Mouse (Mus musculus) erythroblast, embryonic 14.5 days (primary cell): ENCODE measurements around the gene Hadha. TPM values are rescaled to one million over a fixed set of nuclear protein-coding genes. Genes with fewer than 3 reads are reported as not detected.

ENCODE experiments used
- H3K27me3 ChIP-seq: 2 replicates; pipeline ENCODE4 v1.6.1; 2012; ENCODE audit warnings: inconsistent platforms; ENCODE audit not compliant: control insufficient read depth
- H3K36me3 ChIP-seq: 2 replicates; pipeline ENCODE4 v1.6.1; 2012; ENCODE audit warnings: mild to moderate bottlenecking, inconsistent platforms; ENCODE audit not compliant: control insufficient read depth
- H3K4me1 ChIP-seq: 2 replicates; pipeline ENCODE4 v1.6.1; 2012; ENCODE audit warnings: inconsistent platforms; ENCODE audit not compliant: control insufficient read depth
- H3K4me3 ChIP-seq: replicated peaks from 2 replicates; pipeline ENCODE3; 2012; ENCODE audit warnings: moderate library complexity, mild to moderate bottlenecking, inconsistent platforms
- H3K9me3 ChIP-seq: 2 replicates; pipeline ENCODE4 v1.6.1; 2012; ENCODE audit warnings: low read length, inconsistent platforms, mixed read lengths; ENCODE audit not compliant: control insufficient read depth
- GATA1 ChIP-seq: IDR thresholded peaks from 2 replicates; pipeline ENCODE4 v1.6.1; 2012; ENCODE audit warnings: low read length, inconsistent platforms, mixed read lengths
- TAL1 ChIP-seq: IDR thresholded peaks from 3 replicates; pipeline ENCODE4 v1.6.1; 2012; ENCODE audit warnings: low read length, inconsistent platforms, mixed read lengths
- polyA plus RNA-seq: library from polyadenylated mRNA; stranded (reverse); fragments of >175 nt; gene quantifications from 2 replicates; pipeline ENCODE4 v1.2.3, GENCODE M21; 2012

Hadha gene
- polyA plus RNA-seq, 1 experiment = 3.3 TPM

- H3K36me3 ChIP-seq = peaks cover 18% of the 10 kb centered on the region
- H3K4me3 ChIP-seq = peak overlapping the region; percentile 100
- H3K27me3 ChIP-seq = no peaks in the 10 kb centered on the region
- TF ChIP-seq TAL1 = no peak
- TF ChIP-seq GATA1 = no peak
- H3K9me3 ChIP-seq = no peaks in the 10 kb centered on the region
- H3K4me1 ChIP-seq = peaks cover 32% of the 10 kb centered on the region
Observed at GRCm38 (mm10) chr5:30155821-30156629, 1.1 kb upstream of the Hadha start.

GRCm38 (mm10) chr5:30155395-30155792, 432 bp upstream of the Hadha start:
- Histone ChIP-seq H3K9me3 (no peaks in the 10 kb centered on the region), H3K4me1 (peaks cover 30% of the 10 kb centered on the region), H3K4me3 (peak overlapping the region; percentile 100), H3K36me3 (peaks cover 12% of the 10 kb centered on the region), H3K27me3 (no peaks in the 10 kb centered on the region)
- TF ChIP-seq GATA1 (no peak), TAL1 (no peak)

DNA sequence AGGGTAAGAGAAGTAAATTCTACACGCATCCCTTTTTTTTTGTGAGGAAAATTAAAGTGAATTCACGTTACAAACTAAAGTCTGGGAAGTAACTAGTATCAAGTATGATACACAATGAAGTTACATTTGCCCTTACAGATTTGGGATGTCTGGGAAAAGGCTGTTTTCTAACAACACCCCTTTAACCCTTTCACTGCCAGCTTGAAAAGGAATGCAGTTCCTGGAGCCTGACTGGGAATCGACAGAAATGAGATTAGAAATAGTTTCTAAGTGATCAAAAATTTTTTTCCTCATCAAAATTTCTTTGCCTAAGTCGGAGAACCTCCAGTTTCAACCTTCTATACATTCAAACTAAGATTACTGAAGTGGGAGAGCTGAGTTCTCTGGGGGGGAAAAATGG, 949 bp downstream of the Hadha start:
- H3K27me3 ChIP-seq = no peaks in the 10 kb centered on the region
- no peak for TF ChIP-seq GATA1
- no peak for TF ChIP-seq TAL1
- peaks cover 28% of the 10 kb centered on the region for H3K4me1 ChIP-seq
- H3K36me3 ChIP-seq = peaks cover 12% of the 10 kb centered on the region
- no peaks in the 10 kb centered on the region for H3K9me3 ChIP-seq
- H3K4me3 ChIP-seq = peak overlapping the region; percentile 100

GRCm38 (mm10) chr5:30153222-30153621, 1.7 kb downstream of the Hadha start:
- Histone ChIP-seq H3K4me1 (peaks cover 31% of the 10 kb centered on the region), H3K9me3 (no peaks in the 10 kb centered on the region), H3K4me3 (peak overlapping the region; percentile 19)

DNA sequence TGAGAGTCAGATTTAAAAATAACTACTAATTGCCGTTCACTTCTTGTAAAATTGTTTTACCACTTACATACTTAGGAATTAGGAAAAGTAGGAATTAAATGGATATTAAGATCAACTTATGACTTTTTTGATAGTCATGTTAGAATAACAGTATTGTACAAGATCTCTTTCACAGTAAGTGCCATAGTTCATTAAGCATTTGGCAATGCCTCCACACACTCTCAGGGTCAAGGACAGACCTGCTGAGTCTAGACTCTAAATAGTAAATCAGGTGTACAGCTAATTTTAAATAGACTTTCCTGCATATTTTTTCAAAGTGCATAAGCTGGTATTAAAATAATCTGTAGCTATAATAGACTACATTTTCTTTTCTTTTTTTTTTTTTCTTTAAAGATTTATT, 2.5 kb downstream of the Hadha start:
- Histone ChIP-seq H3K27me3 (no peaks in the 10 kb centered on the region), H3K4me3 (no peak overlapping the region), H3K4me1 (peaks cover 31% of the 10 kb centered on the region), H3K9me3 (no peaks in the 10 kb centered on the region), H3K36me3 (peaks cover 24% of the 10 kb centered on the region)
- TF ChIP-seq TAL1 (no peak), GATA1 (no peak)

More at GRCm38 (mm10) chr5:30153222-30153621, 1.7 kb downstream of the Hadha start:
- H3K36me3 ChIP-seq = peaks cover 16% of the 10 kb centered on the region
- H3K27me3 ChIP-seq = no peaks in the 10 kb centered on the region
- TF ChIP-seq TAL1 = no peak

GRCm38 (mm10) chr5:30152007-30152406, 3.0 kb downstream of the Hadha start:
- H3K4me1 ChIP-seq = peaks cover 28% of the 10 kb centered on the region
- H3K9me3 ChIP-seq = no peaks in the 10 kb centered on the region
- H3K4me3 ChIP-seq = no peak overlapping the region
- peaks cover 28% of the 10 kb centered on the region for H3K36me3 ChIP-seq
- H3K27me3 ChIP-seq = no peaks in the 10 kb centered on the region
- no peak for TF ChIP-seq TAL1
- no peak for TF ChIP-seq GATA1

- peaks cover 61% of the 10 kb centered on the region for H3K36me3 ChIP-seq
- H3K27me3 ChIP-seq = no peaks in the 10 kb centered on the region
- peaks cover 12% of the 10 kb centered on the region for H3K4me1 ChIP-seq
- no peak overlapping the region for H3K4me3 ChIP-seq
- no peak for TF ChIP-seq GATA1
- no peak for TF ChIP-seq TAL1
- H3K9me3 ChIP-seq = no peaks in the 10 kb centered on the region
Observed at GRCm38 (mm10) chr5:30148133-30148920, 6.6 kb downstream of the Hadha start.

DNA sequence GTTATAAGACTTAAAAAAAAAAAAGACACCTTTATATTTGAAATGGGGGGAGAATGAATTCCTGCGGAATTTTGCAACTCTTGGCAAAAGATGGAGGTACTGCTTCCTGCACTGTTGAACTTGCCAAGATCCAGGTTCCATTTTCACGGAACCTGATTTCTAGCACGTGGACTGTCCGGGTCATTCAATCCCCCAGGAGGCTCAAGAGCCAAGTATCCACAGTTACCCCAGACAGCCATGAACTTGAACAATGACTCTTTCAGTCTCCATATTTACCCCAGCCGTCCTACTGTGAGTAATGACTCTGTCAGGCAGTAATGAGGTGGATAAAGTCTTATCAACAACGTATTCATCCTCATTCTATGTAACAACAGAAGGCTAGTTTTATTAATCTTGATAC, 8.4 kb downstream of the Hadha start:
- H3K4me1 ChIP-seq = peaks cover 6% of the 10 kb centered on the region
- peaks cover 79% of the 10 kb centered on the region for H3K36me3 ChIP-seq
- H3K9me3 ChIP-seq = no peaks in the 10 kb centered on the region
- no peak for TF ChIP-seq GATA1
- no peak for TF ChIP-seq TAL1
- H3K27me3 ChIP-seq = no peaks in the 10 kb centered on the region
- H3K4me3 ChIP-seq = no peak overlapping the region

DNA sequence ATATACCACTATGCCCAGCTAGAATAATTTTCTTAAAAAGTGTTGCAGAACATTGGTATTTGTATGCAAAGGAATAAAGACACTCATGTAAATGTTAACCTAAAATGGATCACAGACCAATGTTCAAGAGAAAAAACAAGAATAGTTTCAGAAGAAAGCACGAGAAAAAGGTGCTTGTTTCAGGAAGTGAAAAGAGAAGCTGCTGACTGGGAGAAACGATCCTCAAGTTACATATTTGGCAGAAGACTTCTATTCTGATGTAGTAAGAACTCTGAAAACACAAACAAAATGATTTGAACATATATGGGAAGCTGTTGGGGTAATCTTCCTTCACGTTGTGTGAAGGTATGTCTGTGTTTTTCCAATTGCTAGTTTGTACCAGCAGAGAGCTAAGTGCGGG, 16.8 kb downstream of the Hadha start:
- Histone ChIP-seq H3K4me1 (no peaks in the 10 kb centered on the region), H3K27me3 (no peaks in the 10 kb centered on the region), H3K36me3 (peaks cover 94% of the 10 kb centered on the region), H3K4me3 (no peak overlapping the region), H3K9me3 (no peaks in the 10 kb centered on the region)
- TF ChIP-seq TAL1 (no peak), GATA1 (no peak)
